Mouse (Mus musculus): ENCODE measurements around the gene Arid5b.

- TF ChIP-seq CTCF (IDR thresholded peaks at IDR 0.05; ENCODE audit: control insufficient read depth, insufficient read depth, low read length) (no peak), POLR2A (IDR thresholded peaks at IDR 0.05; ENCODE audit: borderline replicate concordance, control insufficient read depth, low read depth, low read length) (no peak)
Measured at GRCm38 (mm10) chr10:68103078-68103855, 175.3 kb downstream of the Arid5b start.
